Mouse (Mus musculus): ENCODE measurements around the gene Cfap57. TPM values are rescaled to one million over a fixed set of nuclear protein-coding genes. Genes with fewer than 3 reads are reported as not detected.
A peak's percentile ranks its signal among the peaks of the same experiment; 100 is the strongest.

The Cfap57 gene
- polyA plus RNA-seq, 1 experiment from 2014 or later: 2.1 TPM

DNA sequence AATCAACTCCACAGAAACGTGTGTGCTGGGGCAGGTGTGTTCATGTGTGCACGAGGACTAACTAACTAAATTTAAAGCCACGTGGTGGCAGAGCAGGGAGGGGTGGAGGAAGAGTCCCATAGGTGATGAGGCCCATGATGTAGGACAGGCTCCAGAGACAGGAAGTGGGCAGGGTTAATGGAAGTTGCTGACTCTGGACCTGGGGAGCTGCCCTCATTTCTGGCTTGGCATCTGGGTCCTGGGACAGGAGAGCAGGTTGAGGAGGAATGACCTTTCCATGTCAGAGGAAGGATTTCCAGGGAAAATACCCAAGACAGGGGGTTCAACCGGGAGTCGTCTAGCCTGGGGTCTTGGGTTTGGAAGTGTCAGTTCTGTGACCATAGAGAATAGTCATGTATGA is 87.9 kb downstream of the Cfap57 start:
- H3K9ac ChIP-seq (ENCODE audit: low read depth, low read length): no peak overlapping the region
- WGBS: 79% methylated on average over 5 of the region's 5 CpGs
- no peaks in the 10 kb centered on the region for H3K27me3 ChIP-seq (replicated peaks; ENCODE audit: control insufficient read depth, insufficient read depth, low read length)
- H3K4me1 ChIP-seq (ENCODE audit: control insufficient read depth, insufficient read depth, low read depth, low read length): no peaks in the 10 kb centered on the region
- ATAC-seq: no peak
- no peak overlapping the region for H3K4me2 ChIP-seq (ENCODE audit: low read length)
- no peaks in the 10 kb centered on the region for H3K36me3 ChIP-seq (ENCODE audit: control insufficient read depth, insufficient read depth, low read length)
- H3K4me3 ChIP-seq (ENCODE audit: low read length): no peak overlapping the region
- H3K27ac ChIP-seq (ENCODE audit: low read depth, low read length): no peak overlapping the region
- no peaks in the 10 kb centered on the region for H3K9me3 ChIP-seq (ENCODE audit: control insufficient read depth, low read length)

DNA sequence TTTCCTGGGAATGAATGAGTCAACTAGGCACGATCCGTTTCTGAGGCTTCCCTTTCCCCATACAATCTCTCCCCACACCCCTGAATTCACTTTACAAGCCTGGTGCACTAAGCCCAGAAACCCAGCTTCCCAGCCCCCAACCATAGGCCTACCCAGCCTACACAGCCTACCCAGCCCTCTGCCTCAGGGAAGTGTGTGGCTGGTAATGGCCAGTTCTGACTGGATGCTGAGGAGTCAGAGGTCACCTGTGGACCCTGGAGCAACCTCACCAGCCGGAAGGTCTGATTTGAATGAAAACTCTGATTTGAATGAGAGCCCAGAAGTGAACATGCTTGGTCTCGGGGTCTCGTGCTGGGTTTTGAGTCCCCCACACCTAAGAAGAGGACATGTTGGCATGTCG is 92.9 kb downstream of the Cfap57 start:
- ATAC-seq: no peak
- Histone ChIP-seq H3K27ac (ENCODE audit: low read depth, low read length) (no peak overlapping the region), H3K9me3 (ENCODE audit: control insufficient read depth, low read length) (no peaks in the 10 kb centered on the region), H3K4me3 (ENCODE audit: low read length) (no peak overlapping the region), H3K4me2 (ENCODE audit: low read length) (no peak overlapping the region), H3K9ac (ENCODE audit: low read depth, low read length) (no peak overlapping the region), H3K4me1 (ENCODE audit: control insufficient read depth, insufficient read depth, low read depth, low read length) (no peaks in the 10 kb centered on the region), H3K27me3 (replicated peaks; ENCODE audit: control insufficient read depth, insufficient read depth, low read length) (no peaks in the 10 kb centered on the region), H3K36me3 (ENCODE audit: control insufficient read depth, insufficient read depth, low read length) (no peaks in the 10 kb centered on the region)
- 87% methylated on average over 6 of the region's 6 CpGs for WGBS

DNA sequence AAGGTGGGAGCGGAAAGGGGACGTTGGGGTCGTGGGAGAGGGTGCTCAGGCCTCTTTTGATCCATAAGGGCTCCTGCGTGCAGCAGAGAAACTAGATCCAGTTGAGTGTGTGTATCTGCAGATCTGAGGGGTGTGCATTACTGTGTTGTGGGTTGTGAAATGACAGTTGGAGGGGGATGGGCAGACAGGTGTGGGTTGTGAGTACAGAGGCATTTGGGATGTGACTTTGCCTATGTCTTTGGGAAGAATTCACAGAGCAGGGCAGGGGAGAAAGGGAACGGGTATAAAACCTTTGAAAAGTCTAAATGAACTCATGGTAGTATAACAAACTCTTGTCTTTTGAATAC is 93.3 kb downstream of the Cfap57 start:
- no peak overlapping the region for H3K27ac ChIP-seq (ENCODE audit: low read depth, low read length)
- H3K4me2 ChIP-seq (ENCODE audit: low read length): no peak overlapping the region
- no peak for ATAC-seq
- no peaks in the 10 kb centered on the region for H3K4me1 ChIP-seq (ENCODE audit: control insufficient read depth, insufficient read depth, low read depth, low read length)
- no peaks in the 10 kb centered on the region for H3K27me3 ChIP-seq (replicated peaks; ENCODE audit: control insufficient read depth, insufficient read depth, low read length)
- H3K9me3 ChIP-seq (ENCODE audit: control insufficient read depth, low read length): no peaks in the 10 kb centered on the region
- WGBS: 50% methylated on average over 5 of the region's 5 CpGs
- H3K4me3 ChIP-seq (ENCODE audit: low read length): no peak overlapping the region
- H3K9ac ChIP-seq (ENCODE audit: low read depth, low read length): no peak overlapping the region
- no peaks in the 10 kb centered on the region for H3K36me3 ChIP-seq (ENCODE audit: control insufficient read depth, insufficient read depth, low read length)

DNA sequence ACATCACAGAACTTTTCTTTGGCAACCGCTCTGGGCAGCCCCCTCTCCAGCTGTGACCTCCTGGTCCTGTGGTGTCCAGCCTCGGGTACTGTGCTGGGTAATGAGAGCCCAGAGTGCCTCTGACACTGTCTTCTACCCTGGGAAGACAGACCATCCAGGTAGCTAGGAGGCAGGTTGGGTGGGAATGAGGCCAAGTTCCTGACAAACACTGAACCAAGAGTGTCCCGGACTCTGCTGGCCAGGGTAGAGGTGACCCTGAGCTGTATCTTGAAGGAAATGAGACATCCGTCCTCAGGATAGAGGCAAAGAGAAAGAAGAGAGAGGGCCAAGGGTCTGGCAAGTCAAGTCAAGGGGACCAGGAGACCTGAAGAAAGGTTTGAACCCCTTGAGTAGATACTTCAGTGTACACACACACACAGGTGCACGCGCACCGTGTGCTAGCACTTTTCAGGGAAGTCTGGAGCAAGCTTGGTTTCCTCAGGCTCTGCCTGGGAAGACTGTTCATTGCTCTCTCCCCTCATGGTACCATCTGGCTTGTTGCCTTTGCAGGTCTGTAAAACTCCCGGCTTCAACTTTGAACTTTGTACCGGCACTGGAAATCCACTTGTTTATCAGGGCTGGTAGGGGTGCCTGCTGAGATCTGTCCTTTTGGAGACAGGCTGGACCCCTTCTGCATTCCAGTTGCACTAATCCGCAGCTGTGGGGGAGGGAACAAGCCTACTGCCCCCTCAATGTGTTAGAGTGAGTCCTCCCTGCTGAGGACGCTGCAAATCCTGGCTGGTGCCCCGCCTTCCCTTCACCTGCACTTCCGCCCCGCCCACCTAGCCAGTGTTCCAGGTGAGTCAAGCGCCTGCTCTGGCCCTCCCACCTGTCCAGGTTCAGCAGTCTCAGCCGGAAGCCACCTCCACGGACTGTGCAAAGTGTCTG is 93.9 kb downstream of the Cfap57 start, which contains the start of gene 2610528J11Rik:
Gene 2610528J11Rik (plus strand): TSS at position 592 of the 927 bp plus-strand sequence.
- H3K27me3 ChIP-seq (replicated peaks; ENCODE audit: control insufficient read depth, insufficient read depth, low read length): no peaks in the 10 kb centered on the region
- no peak for ATAC-seq
- no peak within 1 kb of the TSS for H3K9ac ChIP-seq (ENCODE audit: low read depth, low read length)
- H3K36me3 ChIP-seq (ENCODE audit: control insufficient read depth, insufficient read depth, low read length): no peaks in the 10 kb centered on the region
- H3K4me2 ChIP-seq (ENCODE audit: low read length): no peak within 1 kb of the TSS
- WGBS: 44% methylated on average over 17 of the region's 17 CpGs
- H3K9me3 ChIP-seq (ENCODE audit: control insufficient read depth, low read length): no peaks in the 10 kb centered on the region
- no peaks in the 10 kb centered on the region for H3K4me1 ChIP-seq (ENCODE audit: control insufficient read depth, insufficient read depth, low read depth, low read length)
- no peak within 1 kb of the TSS for H3K4me3 ChIP-seq (ENCODE audit: low read length)
- no peak within 1 kb of the TSS for H3K27ac ChIP-seq (ENCODE audit: low read depth, low read length)

DNA sequence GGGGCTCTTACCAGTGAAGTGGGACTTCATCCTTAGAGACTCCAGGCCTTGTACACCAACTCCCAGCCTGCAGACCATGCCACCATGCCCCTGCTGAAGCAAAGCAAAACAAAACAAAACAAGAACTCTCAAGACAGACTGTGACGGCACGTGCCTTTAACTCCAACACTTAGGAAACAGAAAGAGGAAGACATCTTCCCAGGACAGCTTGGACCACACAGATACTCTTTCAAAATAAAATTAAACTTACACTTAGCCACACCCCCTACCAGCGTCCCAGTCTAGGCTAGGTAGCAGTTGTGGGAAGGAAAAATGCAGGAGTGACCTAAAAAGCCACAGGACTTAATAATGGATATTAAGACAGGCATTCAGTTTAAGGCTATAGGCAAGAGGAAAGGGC is 94.8 kb downstream of the Cfap57 start:
- no peak overlapping the region for H3K4me3 ChIP-seq (ENCODE audit: low read length)
- 70% methylated on average over 3 of the region's 3 CpGs for WGBS
- H3K9me3 ChIP-seq (ENCODE audit: control insufficient read depth, low read length): no peaks in the 10 kb centered on the region
- H3K27me3 ChIP-seq (replicated peaks; ENCODE audit: control insufficient read depth, insufficient read depth, low read length): no peaks in the 10 kb centered on the region
- H3K4me2 ChIP-seq (ENCODE audit: low read length): no peak overlapping the region
- no peaks in the 10 kb centered on the region for H3K36me3 ChIP-seq (ENCODE audit: control insufficient read depth, insufficient read depth, low read length)
- H3K9ac ChIP-seq (ENCODE audit: low read depth, low read length): no peak overlapping the region
- no peaks in the 10 kb centered on the region for H3K4me1 ChIP-seq (ENCODE audit: control insufficient read depth, insufficient read depth, low read depth, low read length)
- ATAC-seq: no peak
- H3K27ac ChIP-seq (ENCODE audit: low read depth, low read length): no peak overlapping the region

DNA sequence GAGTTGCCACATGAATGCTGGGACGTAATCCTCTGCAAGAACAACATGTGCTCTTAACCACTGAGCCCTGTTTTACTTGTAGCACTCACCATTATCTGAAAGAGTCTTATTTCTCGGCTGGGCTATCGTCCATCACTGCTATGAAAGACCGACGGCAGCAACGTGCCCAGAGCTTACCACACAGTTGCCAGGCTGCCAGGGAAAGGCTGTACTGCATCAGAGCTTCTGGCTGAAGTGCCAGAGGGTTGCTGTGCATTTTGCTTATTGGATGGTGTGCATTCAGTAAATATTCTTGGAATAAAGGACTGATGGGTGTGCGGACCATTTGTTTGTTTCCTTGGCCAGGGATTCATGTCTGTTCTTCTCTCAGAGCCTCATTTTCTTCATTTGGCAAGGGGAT is 96.6 kb downstream of the Cfap57 start:
- 59% methylated on average over 7 of the region's 7 CpGs for WGBS
- H3K4me3 ChIP-seq (ENCODE audit: low read length): no peak overlapping the region
- H3K27me3 ChIP-seq (replicated peaks; ENCODE audit: control insufficient read depth, insufficient read depth, low read length): no peaks in the 10 kb centered on the region
- no peaks in the 10 kb centered on the region for H3K9me3 ChIP-seq (ENCODE audit: control insufficient read depth, low read length)
- no peaks in the 10 kb centered on the region for H3K36me3 ChIP-seq (ENCODE audit: control insufficient read depth, insufficient read depth, low read length)
- no peak overlapping the region for H3K9ac ChIP-seq (ENCODE audit: low read depth, low read length)
- H3K27ac ChIP-seq (ENCODE audit: low read depth, low read length): no peak overlapping the region
- no peaks in the 10 kb centered on the region for H3K4me1 ChIP-seq (ENCODE audit: control insufficient read depth, insufficient read depth, low read depth, low read length)
- H3K4me2 ChIP-seq (ENCODE audit: low read length): no peak overlapping the region
- no peak for ATAC-seq

DNA sequence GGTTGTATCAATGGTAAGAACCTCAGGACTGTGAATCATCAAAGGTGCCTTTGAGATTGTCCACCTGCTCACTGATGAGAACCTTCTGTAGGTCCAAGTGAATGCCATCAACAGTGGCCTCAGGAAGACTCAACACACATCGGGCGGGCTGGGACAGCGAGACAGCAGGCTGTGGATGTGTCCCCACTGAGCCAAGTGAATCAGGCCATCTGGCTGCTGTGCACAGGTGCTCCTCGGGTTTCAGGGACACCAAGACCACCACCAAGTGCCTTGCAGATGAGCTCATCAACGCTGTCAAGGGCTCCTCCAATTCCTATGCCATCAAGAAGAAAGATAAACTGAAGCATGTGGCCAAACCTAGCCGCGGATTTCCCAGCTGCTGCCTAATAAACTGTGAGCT is 98.3 kb downstream of the Cfap57 start:
- H3K4me1 ChIP-seq (ENCODE audit: control insufficient read depth, insufficient read depth, low read depth, low read length): no peaks in the 10 kb centered on the region
- no peak overlapping the region for H3K4me2 ChIP-seq (ENCODE audit: low read length)
- 84% methylated on average over 7 of the region's 7 CpGs for WGBS
- H3K4me3 ChIP-seq (ENCODE audit: low read length): no peak overlapping the region
- H3K27me3 ChIP-seq (replicated peaks; ENCODE audit: control insufficient read depth, insufficient read depth, low read length): no peaks in the 10 kb centered on the region
- H3K27ac ChIP-seq (ENCODE audit: low read depth, low read length): no peak overlapping the region
- H3K36me3 ChIP-seq (ENCODE audit: control insufficient read depth, insufficient read depth, low read length): no peaks in the 10 kb centered on the region
- ATAC-seq: no peak
- no peak overlapping the region for H3K9ac ChIP-seq (ENCODE audit: low read depth, low read length)
- H3K9me3 ChIP-seq (ENCODE audit: control insufficient read depth, low read length): no peaks in the 10 kb centered on the region

DNA sequence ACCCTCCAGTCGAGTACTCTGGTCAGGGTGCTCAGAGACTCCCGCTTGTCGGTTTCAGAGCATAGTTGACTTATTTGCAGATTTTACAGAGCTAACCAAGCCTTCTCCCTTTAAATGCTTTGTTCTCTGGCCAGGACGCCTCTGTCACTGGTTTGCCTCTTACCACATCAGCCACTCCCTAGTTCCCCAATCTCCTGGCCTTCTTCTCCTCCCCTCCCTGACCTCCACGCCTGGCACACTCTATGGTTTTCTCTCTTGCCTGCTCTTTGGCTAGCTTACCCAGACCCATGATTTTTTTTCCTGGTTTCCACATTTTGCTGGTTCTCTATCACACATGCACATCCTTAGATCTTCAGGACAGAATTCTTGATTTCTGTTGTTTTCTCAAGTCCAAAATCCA is 102.4 kb downstream of the Cfap57 start:
- H3K9ac ChIP-seq (ENCODE audit: low read depth, low read length): no peak overlapping the region
- WGBS: 87% methylated on average over 5 of the region's 5 CpGs
- no peak for ATAC-seq
- H3K4me2 ChIP-seq (ENCODE audit: low read length): no peak overlapping the region
- no peaks in the 10 kb centered on the region for H3K36me3 ChIP-seq (ENCODE audit: control insufficient read depth, insufficient read depth, low read length)
- no peak overlapping the region for H3K4me3 ChIP-seq (ENCODE audit: low read length)
- H3K27me3 ChIP-seq (replicated peaks; ENCODE audit: control insufficient read depth, insufficient read depth, low read length): no peaks in the 10 kb centered on the region
- no peak overlapping the region for H3K27ac ChIP-seq (ENCODE audit: low read depth, low read length)
- H3K4me1 ChIP-seq (ENCODE audit: control insufficient read depth, insufficient read depth, low read depth, low read length): peaks cover 4% of the 10 kb centered on the region
- H3K9me3 ChIP-seq (ENCODE audit: control insufficient read depth, low read length): no peaks in the 10 kb centered on the region

DNA sequence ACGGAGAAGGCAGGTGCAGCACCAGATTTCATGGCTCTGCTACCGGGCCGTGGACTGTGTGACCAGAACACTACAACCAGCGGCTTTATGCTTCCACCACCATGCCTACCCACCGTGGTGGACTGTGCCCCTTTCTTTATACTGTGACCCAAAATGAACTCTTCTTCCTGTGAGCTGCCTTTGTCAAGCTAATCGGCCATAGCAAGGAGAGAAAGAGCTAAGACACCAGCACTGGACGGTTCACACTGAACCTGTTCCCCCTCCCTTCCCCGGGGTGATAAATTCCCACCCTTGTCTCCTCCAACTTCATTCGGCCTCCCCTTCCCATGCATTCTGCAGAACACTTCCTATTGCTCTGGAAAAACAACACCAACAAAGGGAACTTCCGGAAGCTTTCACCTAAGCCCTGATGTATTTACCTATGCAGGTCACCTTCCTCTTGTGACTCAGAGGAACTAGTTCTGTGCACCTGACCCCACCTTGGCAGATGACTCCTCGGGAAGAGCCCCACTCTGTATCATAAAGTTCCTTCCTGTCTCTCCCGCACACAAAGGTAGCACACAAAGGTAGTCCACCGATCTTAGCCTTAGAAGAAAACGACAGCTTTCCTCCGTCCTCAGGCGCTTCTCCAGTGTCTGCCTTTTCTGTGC is 103.0 kb downstream of the Cfap57 start:
- Histone ChIP-seq H3K9me3 (ENCODE audit: control insufficient read depth, low read length) (no peaks in the 10 kb centered on the region), H3K4me3 (ENCODE audit: low read length) (no peak overlapping the region), H3K4me1 (ENCODE audit: control insufficient read depth, insufficient read depth, low read depth, low read length) (peaks cover 4% of the 10 kb centered on the region), H3K9ac (ENCODE audit: low read depth, low read length) (no peak overlapping the region), H3K4me2 (ENCODE audit: low read length) (peak overlapping the region; percentile 11; the same call in 1 of the 2 replicates), H3K36me3 (ENCODE audit: control insufficient read depth, insufficient read depth, low read length) (no peaks in the 10 kb centered on the region), H3K27ac (ENCODE audit: low read depth, low read length) (no peak overlapping the region), H3K27me3 (replicated peaks; ENCODE audit: control insufficient read depth, insufficient read depth, low read length) (no peaks in the 10 kb centered on the region)
- 30% methylated on average over 16 of the region's 16 CpGs for WGBS
- no peak for ATAC-seq

Data from hindbrain, embryonic 16.5 days (tissue).